Mouse (Mus musculus): ENCODE measurements around the gene Plxna1. TPM values are rescaled to one million over a fixed set of nuclear protein-coding genes. Genes with fewer than 3 reads are reported as not detected.

Plxna1 gene
- total RNA-seq, 2 experiments from 2014 or later, result 61.8 to 70.3 TPM

GRCm38 (mm10) chr6:89345486-89345785, 17.0 kb downstream of the Plxna1 start:
- H3K27ac ChIP-seq, result peak overlapping the region; percentile 51
- intact Hi-C loops (cut with DNase I), result no loop called here
- no peak for TF ChIP-seq CTCF (IDR thresholded peaks at IDR 0.05)

GRCm38 (mm10) chr6:89344613-89345485, 17.6 kb downstream of the Plxna1 start:
- intact Hi-C loops (cut with DNase I), result no loop called here

More at GRCm38 (mm10) chr6:89345486-89345785, 17.0 kb downstream of the Plxna1 start:
- DNase-seq (ENCODE audit: extremely low spot score in 1 of 2, low spot score in 2 of 2), result no peak
- no peak overlapping the region for H3K4me3 ChIP-seq

DNA sequence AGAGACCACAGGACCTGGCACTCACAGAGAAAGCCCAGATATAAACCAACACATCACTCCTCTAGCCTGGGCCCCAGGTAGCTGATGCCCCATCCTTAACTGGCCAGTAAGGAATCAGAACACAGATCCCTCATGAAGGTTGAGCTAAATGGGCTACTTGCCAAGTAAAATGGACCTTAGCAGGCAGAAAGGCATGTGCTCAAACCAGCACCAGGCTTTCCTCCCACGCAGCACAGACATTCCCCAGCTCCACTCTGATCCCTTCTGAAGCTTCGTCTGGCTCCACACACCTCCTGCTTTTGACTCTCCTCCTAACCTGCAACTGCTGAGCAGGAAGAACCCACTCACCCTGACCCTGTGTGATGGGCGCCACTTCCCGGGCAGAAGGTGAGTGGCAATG, 20.4 kb downstream of the Plxna1 start:
- Histone ChIP-seq H3K4me3 (no peak overlapping the region), H3K27ac (no peak overlapping the region)
- intact Hi-C loops (cut with DNase I), result no loop called here
- no peak for DNase-seq (ENCODE audit: extremely low spot score in 1 of 2, low spot score in 2 of 2)
- no peak for TF ChIP-seq CTCF (IDR thresholded peaks at IDR 0.05)

More at GRCm38 (mm10) chr6:89344613-89345485, 17.6 kb downstream of the Plxna1 start:
- Histone ChIP-seq H3K4me3 (no peak overlapping the region), H3K27ac (peak overlapping the region; percentile 51)
- TF ChIP-seq CTCF (IDR thresholded peaks at IDR 0.05), result no peak
- DNase-seq (ENCODE audit: extremely low spot score in 1 of 2, low spot score in 2 of 2), result no peak

DNA sequence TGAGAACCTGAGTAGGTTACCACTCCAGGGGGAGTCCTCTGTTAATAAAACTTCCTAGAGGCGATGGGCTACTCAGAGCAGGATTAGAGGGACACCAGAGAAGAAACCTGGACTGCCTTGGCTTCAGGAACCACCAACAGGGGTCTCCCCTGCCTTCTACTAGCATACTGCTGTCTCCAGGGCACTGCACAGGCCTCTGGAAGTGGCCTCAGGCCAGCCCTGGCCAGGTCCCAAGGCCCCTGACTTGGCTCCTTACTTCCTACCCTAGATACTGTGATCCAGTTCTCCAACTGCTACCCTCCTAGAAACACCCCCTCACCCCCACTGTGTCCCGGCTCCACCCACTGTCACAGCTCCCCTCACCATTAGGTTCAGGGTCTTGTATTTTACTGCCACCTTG, 23.0 kb downstream of the Plxna1 start:
- Histone ChIP-seq H3K27ac (no peak overlapping the region), H3K4me3 (no peak overlapping the region)
- TF ChIP-seq CTCF (IDR thresholded peaks at IDR 0.05), result peak; percentile 30; the same call in 1 of the 2 replicates
- peak in 1 of 2 experiments; percentile 58 for DNase-seq (ENCODE audit: extremely low spot score in 1 of 2, low spot score in 2 of 2)
- intact Hi-C loops (cut with DNase I), result loop anchor here (5.0 kb wide), 1 partner anchor 102 kb away; no protein-coding TSS in a partner anchor

DNA sequence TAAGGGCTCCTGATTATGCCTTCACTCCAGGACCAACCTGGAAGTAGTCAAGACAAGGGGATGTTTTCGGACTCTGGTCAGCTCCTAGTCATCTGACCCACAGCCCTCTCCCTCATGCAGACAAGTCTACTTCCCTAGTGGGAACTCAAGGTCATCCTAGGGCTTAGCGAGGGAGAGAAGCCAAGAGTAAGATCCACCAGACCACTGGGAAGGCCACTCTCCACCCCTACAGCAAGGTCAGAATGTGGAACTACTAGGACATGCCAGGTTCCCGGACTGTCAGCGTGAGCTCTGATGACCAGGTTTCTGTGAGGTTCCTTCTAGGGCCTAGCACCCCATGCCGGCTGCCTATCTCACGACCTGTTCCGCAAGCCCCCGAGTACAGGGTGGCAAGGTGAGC, 23.7 kb downstream of the Plxna1 start:
- no peak overlapping the region for H3K4me3 ChIP-seq
- DNase-seq (ENCODE audit: extremely low spot score in 1 of 2, low spot score in 2 of 2), result no peak
- H3K27ac ChIP-seq, result no peak overlapping the region
- intact Hi-C loops (cut with DNase I), result loop anchor here (5.0 kb wide), 1 partner anchor 101 kb away; no protein-coding TSS in a partner anchor
- no peak for TF ChIP-seq CTCF (IDR thresholded peaks at IDR 0.05)

- no peak overlapping the region; the same call in 1 of the 2 replicates for H3K27ac ChIP-seq
- intact Hi-C loops (cut with DNase I), result loop anchor here (5.0 kb wide), 1 partner anchor 100 kb away; no protein-coding TSS in a partner anchor
- no peak overlapping the region for H3K4me3 ChIP-seq
- DNase-seq (ENCODE audit: extremely low spot score in 1 of 2, low spot score in 2 of 2), result peak in 1 of 2 experiments; percentile 44
- no peak for TF ChIP-seq CTCF (IDR thresholded peaks at IDR 0.05)
Observed at GRCm38 (mm10) chr6:89337574-89337973, 24.8 kb downstream of the Plxna1 start.

GRCm38 (mm10) chr6:89333964-89334702, 28.3 kb downstream of the Plxna1 start:
- no peak for TF ChIP-seq CTCF (IDR thresholded peaks at IDR 0.05)
- DNase-seq (ENCODE audit: extremely low spot score in 1 of 2, low spot score in 2 of 2), result peak in 1 of 2 experiments; percentile 36
- Histone ChIP-seq H3K4me3 (no peak overlapping the region), H3K27ac (no peak overlapping the region)
- intact Hi-C loops (cut with DNase I), result no loop called here

DNA sequence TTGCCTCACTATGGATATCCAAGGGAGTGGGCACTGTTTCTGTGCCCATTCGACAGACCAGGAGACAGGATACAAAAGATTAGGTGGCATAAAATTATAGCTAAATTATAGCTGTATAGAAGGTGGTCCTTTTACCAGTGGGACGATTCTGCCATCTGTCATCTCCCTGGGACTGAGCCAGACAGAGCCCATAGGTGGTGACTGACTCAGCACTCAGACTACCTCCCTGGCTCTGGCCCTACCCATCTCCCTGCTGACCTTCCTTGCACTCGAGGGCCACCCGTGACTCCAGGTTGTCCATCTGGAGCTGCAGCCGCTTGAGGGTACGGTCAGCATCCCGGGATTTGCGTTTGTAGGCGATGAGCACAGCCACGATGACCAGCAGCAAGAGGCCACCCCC, 31.5 kb downstream of the Plxna1 start:
- Histone ChIP-seq H3K27ac (no peak overlapping the region), H3K4me3 (no peak overlapping the region)
- no peak for TF ChIP-seq CTCF (IDR thresholded peaks at IDR 0.05)
- intact Hi-C loops (cut with DNase I), result no loop called here
- no peak for DNase-seq (ENCODE audit: extremely low spot score in 1 of 2, low spot score in 2 of 2)

GRCm38 (mm10) chr6:89328634-89329033, 33.8 kb downstream of the Plxna1 start:
- DNase-seq (ENCODE audit: extremely low spot score in 1 of 2, low spot score in 2 of 2), result no peak
- intact Hi-C loops (cut with DNase I), result no loop called here
- no peak for TF ChIP-seq CTCF (IDR thresholded peaks at IDR 0.05)
- Histone ChIP-seq H3K4me3 (no peak overlapping the region), H3K27ac (peak overlapping the region; percentile 53; the same call in 1 of the 2 replicates)

DNA sequence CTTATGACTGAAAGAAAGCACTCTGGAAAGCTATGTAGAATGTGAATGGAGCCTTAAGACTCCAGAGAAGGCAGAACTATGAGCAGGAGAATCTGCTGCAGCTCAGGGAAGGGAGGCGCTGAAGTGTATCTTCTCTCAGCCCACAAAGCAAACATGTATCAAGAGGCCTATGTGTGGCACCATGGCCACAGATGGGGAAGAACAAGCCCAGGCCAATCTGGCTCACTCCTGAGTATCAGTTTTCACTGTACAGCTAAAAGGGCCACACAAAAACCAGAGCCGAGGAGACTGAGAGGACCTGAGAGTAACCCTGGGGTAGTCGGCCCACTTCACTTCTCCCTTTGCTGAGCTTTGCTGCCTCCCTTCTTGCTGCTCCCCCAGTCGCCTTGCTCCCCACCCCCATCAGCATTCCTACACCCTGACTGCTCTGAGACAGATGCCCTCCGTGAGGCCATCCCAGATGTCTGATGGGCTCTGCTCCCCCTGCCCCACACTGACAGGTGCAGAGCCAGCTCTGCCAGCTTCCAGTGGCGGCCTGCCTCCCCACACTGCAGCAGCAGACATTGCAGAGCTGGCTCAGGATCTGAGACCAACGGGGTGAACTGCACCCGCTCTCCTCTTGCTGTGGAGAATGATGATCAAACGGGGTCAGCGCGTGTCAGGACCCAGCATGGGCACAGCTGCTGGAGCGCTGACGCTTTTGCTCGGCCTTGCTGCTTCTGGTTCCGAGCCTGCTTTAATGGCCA, 34.5 kb downstream of the Plxna1 start:
- Histone ChIP-seq H3K4me3 (no peak overlapping the region), H3K27ac (peak overlapping the region; percentile 53; the same call in 1 of the 2 replicates)
- TF ChIP-seq CTCF (IDR thresholded peaks at IDR 0.05), result no peak
- intact Hi-C loops (cut with DNase I), result no loop called here
- no peak for DNase-seq (ENCODE audit: extremely low spot score in 1 of 2, low spot score in 2 of 2)

DNA sequence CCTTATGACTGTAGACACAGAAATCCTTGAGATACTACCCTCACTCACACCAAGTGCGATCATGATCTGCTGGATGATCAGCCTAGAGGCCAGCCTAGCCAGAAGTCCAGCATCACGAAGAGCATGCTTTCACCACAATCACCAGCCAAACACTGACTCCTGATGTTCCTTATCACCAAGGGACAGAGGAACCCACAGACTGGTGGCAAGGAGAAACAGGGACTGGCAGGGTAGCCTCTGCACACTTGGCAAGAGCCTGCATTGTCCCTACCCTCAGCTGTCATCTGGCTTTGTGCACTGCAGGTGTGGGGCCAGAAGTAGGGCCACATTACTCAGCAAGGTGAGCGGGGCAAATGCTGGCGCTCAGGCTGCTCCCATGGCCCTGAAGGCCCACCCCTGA, 37.6 kb downstream of the Plxna1 start:
- intact Hi-C loops (cut with DNase I), result no loop called here
- Histone ChIP-seq H3K4me3 (no peak overlapping the region), H3K27ac (no peak overlapping the region)
- DNase-seq (ENCODE audit: extremely low spot score in 1 of 2, low spot score in 2 of 2), result no peak
- TF ChIP-seq CTCF (IDR thresholded peaks at IDR 0.05), result no peak
